Mouse (Mus musculus) brain, embryonic 14.5 days (tissue): ENCODE results near the gene Atp2b4.

Source experiments
- CTCF ChIP-seq: fragments of 200-500 bp; IDR thresholded peaks from 2 replicates; pipeline ENCODE4 v1.5.1; 2012; ENCODE audit warnings: inconsistent platforms, mild to moderate bottlenecking, moderate library complexity, borderline replicate concordance; ENCODE audit not compliant: insufficient read depth, insufficient read length; ENCODE audit errors: extremely low read depth
- POLR2A ChIP-seq: fragments of 200-500 bp; IDR thresholded peaks from 2 replicates; pipeline ENCODE4 v1.6.1; 2012; ENCODE audit warnings: mild to moderate bottlenecking, inconsistent platforms, borderline replicate concordance; ENCODE audit not compliant: poor library complexity, insufficient read depth, insufficient read length, severe bottlenecking; ENCODE audit errors: extremely low read depth

DNA sequence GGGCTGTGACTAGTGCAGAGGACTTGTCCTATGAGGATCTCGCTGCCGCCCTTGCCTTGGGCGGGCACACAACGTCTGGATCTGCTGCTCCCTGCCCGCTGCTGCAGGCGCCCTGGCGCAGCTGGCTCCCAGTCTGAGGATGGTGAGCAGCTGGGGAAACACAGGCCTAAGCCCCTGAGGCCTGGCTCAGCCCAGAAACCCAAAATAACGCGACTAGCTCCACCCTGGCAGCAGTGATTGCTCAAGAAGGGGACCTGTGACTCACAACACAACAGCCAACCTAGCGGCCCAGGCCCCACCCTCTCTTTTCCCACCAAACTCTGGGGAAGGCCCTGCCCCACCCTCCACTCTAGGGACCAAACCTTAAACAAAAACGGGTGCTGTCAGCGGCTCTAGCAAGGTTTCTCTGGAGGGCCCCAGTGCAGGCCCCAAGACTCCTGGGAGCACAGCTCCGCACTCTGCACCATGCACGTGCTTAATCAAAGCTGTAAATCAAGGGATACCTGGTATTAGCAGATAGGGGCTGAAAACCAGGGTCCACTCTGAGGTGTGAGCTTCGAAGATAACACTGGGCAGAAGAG lies 23.1 kb downstream of the Atp2b4 start:
- TF ChIP-seq CTCF, result no peak
- TF ChIP-seq POLR2A, result no peak
